ENCODE assay signal across 8 mouse cellular contexts in the genomic region with DNA sequence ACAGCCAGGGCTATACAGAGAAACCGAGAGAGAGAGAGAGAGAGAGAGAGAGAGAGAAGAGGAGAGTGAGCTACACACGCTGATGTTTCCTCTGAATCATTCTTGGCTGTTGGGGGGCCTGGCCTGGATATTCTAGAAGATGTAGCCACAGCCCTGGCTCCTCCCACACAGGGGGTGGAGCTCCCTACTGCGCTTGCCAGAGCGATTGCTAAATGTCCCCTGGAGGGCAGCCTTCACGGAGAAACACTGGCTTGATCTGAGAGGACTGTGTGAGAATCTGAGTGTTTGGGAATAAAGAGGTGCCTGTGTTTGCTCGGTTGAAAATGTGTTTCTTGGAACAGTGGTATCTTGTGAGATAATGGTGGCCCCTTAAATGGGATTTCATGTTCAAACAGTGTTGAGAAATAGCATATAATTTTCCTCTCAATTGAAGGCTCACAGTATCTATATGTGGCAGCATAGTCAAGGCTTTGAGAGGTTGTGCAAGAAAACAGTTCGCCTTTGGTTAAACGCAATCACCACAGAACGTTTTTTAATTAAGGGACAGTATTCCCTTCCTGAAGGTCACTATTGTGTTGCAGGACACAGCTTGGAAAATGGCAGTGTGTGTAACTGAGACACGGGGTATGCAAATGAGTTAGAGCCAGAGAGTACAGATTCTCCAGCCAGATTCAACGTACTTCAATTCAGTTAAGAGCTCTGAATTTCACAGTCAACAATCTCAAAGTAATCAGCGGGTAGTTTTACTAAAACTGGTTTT. TPM values are rescaled to one million over a fixed set of nuclear protein-coding genes. Genes with fewer than 3 reads are reported as not detected.
DNase-seq lines count a peak whose midpoint lies in the region; ATAC-seq lines count a peak whose summit lies in the region.

No protein-coding gene starts in this region.

- no peaks in the 10 kb centered on the region for H3K27me3 ChIP-seq in neural tube, embryonic 14.5 days (ENCODE audit: control insufficient read depth, insufficient read depth, low read length)
- H3K27me3 ChIP-seq in neural tube, embryonic 15.5 days (replicated peaks): no peaks in the 10 kb centered on the region; the same call in 1 of the 2 replicates
- H3K27me3 ChIP-seq in liver, embryonic 11.5 days (replicated peaks; ENCODE audit: control insufficient read depth, insufficient read depth, low read length): peaks cover 2% of the 10 kb centered on the region

- no peak overlapping the region for H3K4me3 ChIP-seq in neural tube, embryonic 14.5 days (ENCODE audit: low read depth, low read length)
- H3K4me3 ChIP-seq in neural tube, embryonic 15.5 days (replicated peaks): no peak overlapping the region
- no peak overlapping the region for H3K4me3 ChIP-seq in liver, embryonic 11.5 days (ENCODE audit: low read depth, low read length)

- H3K4me1 ChIP-seq in neural tube, embryonic 14.5 days (ENCODE audit: control insufficient read depth, insufficient read depth, low read length): no peaks in the 10 kb centered on the region
- H3K4me1 ChIP-seq in neural tube, embryonic 15.5 days: no peaks in the 10 kb centered on the region
- 0 out of 2 replicates have a peak, but pooled peaks cover 7% of the 10 kb centered on the region for H3K4me1 ChIP-seq in liver, embryonic 11.5 days (replicated peaks; ENCODE audit: control insufficient read depth, insufficient read depth, low read length)

- 46% methylated on average over 12 of the region's 12 CpGs for WGBS in neural tube, embryonic 14.5 days
- WGBS in neural tube, embryonic 15.5 days: 50% methylated on average over 12 of the region's 12 CpGs
- WGBS in liver, embryonic 11.5 days: 43% methylated on average over 12 of the region's 12 CpGs

- no peak overlapping the region for H3K9ac ChIP-seq in neural tube, embryonic 14.5 days (replicated peaks; ENCODE audit: low read depth, low read length)
- H3K9ac ChIP-seq in neural tube, embryonic 15.5 days (replicated peaks): no peak overlapping the region
- H3K9ac ChIP-seq in liver, embryonic 11.5 days (ENCODE audit: low read depth, low read length): no peak overlapping the region

- no peaks in the 10 kb centered on the region for H3K36me3 ChIP-seq in neural tube, embryonic 14.5 days (ENCODE audit: control insufficient read depth, insufficient read depth, low read length)
- H3K36me3 ChIP-seq in neural tube, embryonic 15.5 days: no peaks in the 10 kb centered on the region
- no peaks in the 10 kb centered on the region for H3K36me3 ChIP-seq in liver, embryonic 11.5 days (ENCODE audit: control insufficient read depth, insufficient read depth, low read length)

- ATAC-seq in neural tube, embryonic 14.5 days (ENCODE audit: low read depth): peak; percentile 38; the same call in 1 of the 2 replicates
- no peak for ATAC-seq in neural tube, embryonic 15.5 days (ENCODE audit: low FRiP score)
- ATAC-seq in liver, embryonic 11.5 days (replicated peaks; ENCODE audit: low FRiP score): peak; percentile 85

- no peaks in the 10 kb centered on the region for H3K9me3 ChIP-seq in neural tube, embryonic 14.5 days (ENCODE audit: control insufficient read depth, low read length)
- no peaks in the 10 kb centered on the region for H3K9me3 ChIP-seq in neural tube, embryonic 15.5 days (replicated peaks)
- H3K9me3 ChIP-seq in liver, embryonic 11.5 days (ENCODE audit: control insufficient read depth, low read length): no peaks in the 10 kb centered on the region

- H3K4me2 ChIP-seq in neural tube, embryonic 14.5 days (ENCODE audit: low read depth, low read length): no peak overlapping the region
- H3K4me2 ChIP-seq in neural tube, embryonic 15.5 days: no peak overlapping the region
- H3K4me2 ChIP-seq in liver, embryonic 11.5 days: peak overlapping the region; percentile 6; the same call in 1 of the 2 replicates

- DNase-seq in adrenal gland, adult 8-10 months: peak; percentile 82
- peak; percentile 83 for DNase-seq in gastrocnemius, adult 18-20 months (ENCODE audit: low spot score)
- DNase-seq in induced T-regulatory cell, adult 2 months (ENCODE audit: low read depth): peak; percentile 46
- DNase-seq in liver, embryonic 11.5 days (ENCODE audit: low spot score): no peak
- peak; percentile 24 for DNase-seq in right cerebral cortex, postnatal 4 days
- DNase-seq in natural killer cell, adult 2 months (ENCODE audit: low spot score in 2 of 2): no peak

- H3K27ac ChIP-seq in neural tube, embryonic 14.5 days (ENCODE audit: low read depth, low read length): no peak overlapping the region
- no peak overlapping the region for H3K27ac ChIP-seq in neural tube, embryonic 15.5 days (replicated peaks)
- no peak overlapping the region for H3K27ac ChIP-seq in liver, embryonic 11.5 days (ENCODE audit: low read depth, low read length)

RNA-seq across cellular contexts. Expression of a gene that starts 49.4 kb away (rescaled TPM):
- 136 and 139 TPM in 2 replicates for polyA plus RNA-seq in neural tube, embryonic 14.5 days (2014; fragmentation: Nextera tagmentation; extraction: Ambion mirVana)
- polyA plus RNA-seq in neural tube, embryonic 15.5 days (2015; fragmentation: Nextera tagmentation; extraction: Ambion mirVana): 108 and 137 TPM in 2 replicates
- total RNA-seq in adrenal gland, adult 8-10 months (2022): 10 to 100 TPM; 42.9 to 87.2 (median 60.4) TPM
- total RNA-seq in gastrocnemius, adult 18-20 months (2021): 1 to 10 TPM; 1.4 to 1.8 TPM
- 7.7 and 8.2 TPM in 2 replicates for polyA plus RNA-seq in liver, embryonic 11.5 days (2014; fragmentation: Nextera tagmentation; extraction: Ambion mirVana)

Comparison
In these comparisons a context has a peak if more than half of its experiments do, and no peak if none do; other contexts are left out.
1. DNase-seq: peak in adrenal gland, adult 8-10 months (single experiment), gastrocnemius, adult 18-20 months (single experiment), induced T-regulatory cell, adult 2 months (single experiment) and right cerebral cortex, postnatal 4 days (single experiment); none in liver, embryonic 11.5 days (single experiment) and natural killer cell, adult 2 months (0 of 2).
2. RNA of a gene that starts 49.4 kb away (polyA plus RNA-seq): 108 to 137 TPM in neural tube, embryonic 15.5 days and 136 to 139 TPM in neural tube, embryonic 14.5 days; 7.7 to 8.2 TPM in liver, embryonic 11.5 days; every median in the first group is over 10 times any median in the second.